Mouse (Mus musculus) brain, embryonic 14.5 days (tissue): ENCODE results near the gene Il17ra.

Experiments
- CTCF ChIP-seq: fragments of 200-500 bp; IDR thresholded peaks from 2 replicates; pipeline ENCODE4 v1.5.1; 2012; ENCODE audit warnings: inconsistent platforms, mild to moderate bottlenecking, moderate library complexity, borderline replicate concordance; ENCODE audit not compliant: insufficient read depth, insufficient read length; ENCODE audit errors: extremely low read depth
- POLR2A ChIP-seq: fragments of 200-500 bp; IDR thresholded peaks from 2 replicates; pipeline ENCODE4 v1.6.1; 2012; ENCODE audit warnings: mild to moderate bottlenecking, inconsistent platforms, borderline replicate concordance; ENCODE audit not compliant: poor library complexity, insufficient read depth, insufficient read length, severe bottlenecking; ENCODE audit errors: extremely low read depth

DNA sequence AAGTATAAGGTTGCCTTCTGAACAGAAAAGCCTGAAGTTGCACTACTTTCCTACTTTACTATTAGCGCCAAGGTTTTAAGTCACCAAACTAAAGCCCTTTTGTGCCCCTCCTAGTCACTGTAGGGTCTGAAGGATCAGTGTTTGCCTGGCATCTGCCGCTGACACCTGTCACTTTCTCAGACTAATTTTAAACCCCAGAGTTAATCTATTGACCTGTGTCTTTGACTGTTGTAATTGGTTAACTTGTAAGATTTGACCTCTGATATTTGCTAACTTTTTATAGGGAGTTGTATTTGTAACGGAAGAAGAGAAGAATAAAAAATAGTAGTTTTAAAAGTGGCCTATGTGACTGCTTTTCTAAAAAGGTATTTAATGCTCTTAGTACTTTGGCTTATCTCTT, 24.9 kb upstream of the Il17ra start:
- no peak for TF ChIP-seq POLR2A
- no peak for TF ChIP-seq CTCF
